Mouse (Mus musculus): ENCODE measurements around the gene Gm14151. TPM values are rescaled to one million over a fixed set of nuclear protein-coding genes. Genes with fewer than 3 reads are reported as not detected.
"Not testable (repeated sequence)": the region's sequence is repeated elsewhere in the genome, so short reads cannot be mapped to it uniquely, and the experiment has no call there.

Gene Gm14151
- not detected for total RNA-seq (2018; cell fraction: chromatin; rRNA removed)
- not detected for total RNA-seq (2018; cell fraction: cytosol; rRNA removed)
- not detected for total RNA-seq (2018; cell fraction: nucleus; rRNA removed)
- not detected in 3 replicates for polyA plus RNA-seq (2018)

GRCm38 (mm10) chr2:151092250-151092649 lies at the start of gene Gm14151:
Gene Gm14151 (minus strand): TSS chr2:151092350.
- no CpG with 5 or more reads among the region's 3 CpGs for WGBS (ENCODE audit: missing documents)
- H3K27ac ChIP-seq; H3K79me2 ChIP-seq (ENCODE audit: inconsistent target); H3K4me3 ChIP-seq (ENCODE audit: inconsistent target); H3K36me3 ChIP-seq (ENCODE audit: inconsistent target): not testable (repeated sequence)

GRCm38 (mm10) chr2:151097945-151098344 lies 5.8 kb upstream of the Gm14151 start, which contains the start of gene Gm14147:
Gene Gm14147 (plus strand): TSS chr2:151098245.
- no CpG with 5 or more reads among the region's 3 CpGs for WGBS (ENCODE audit: missing documents)
- H3K27ac ChIP-seq; H3K36me3 ChIP-seq (ENCODE audit: inconsistent target); H3K4me3 ChIP-seq (ENCODE audit: inconsistent target); H3K79me2 ChIP-seq (ENCODE audit: inconsistent target): not testable (repeated sequence)

- H3K27ac ChIP-seq, result no peak overlapping the region
- H3K4me3 ChIP-seq (ENCODE audit: inconsistent target), result no peak overlapping the region
- no peaks in the 10 kb centered on the region for H3K79me2 ChIP-seq (ENCODE audit: inconsistent target)
- H3K36me3 ChIP-seq (ENCODE audit: inconsistent target), result no peaks in the 10 kb centered on the region
- WGBS (ENCODE audit: missing documents), result 67% methylated on average over 1 of the region's 1 CpGs
Measured at GRCm38 (mm10) chr2:151056637-151057036, 35.5 kb downstream of the Gm14151 start.

GRCm38 (mm10) chr2:151040411-151040810 lies 51.7 kb downstream of the Gm14151 start:
- Histone ChIP-seq H3K27ac (no peak overlapping the region), H3K4me3 (ENCODE audit: inconsistent target) (no peak overlapping the region), H3K36me3 (ENCODE audit: inconsistent target) (no peaks in the 10 kb centered on the region), H3K79me2 (ENCODE audit: inconsistent target) (peaks cover 35% of the 10 kb centered on the region)
- 100% methylated on average over 1 of the region's 1 CpGs for WGBS (ENCODE audit: missing documents)

GRCm38 (mm10) chr2:151039726-151040125 lies 52.4 kb downstream of the Gm14151 start:
- 48% methylated on average over 8 of the region's 8 CpGs for WGBS (ENCODE audit: missing documents)
- Histone ChIP-seq H3K36me3 (ENCODE audit: inconsistent target) (no peaks in the 10 kb centered on the region), H3K4me3 (ENCODE audit: inconsistent target) (peak overlapping the region; percentile 65), H3K79me2 (ENCODE audit: inconsistent target) (peaks cover 41% of the 10 kb centered on the region), H3K27ac (0 out of 2 replicates have a peak overlapping the region, but pooled peaks have one; percentile 19)

- Histone ChIP-seq H3K4me3 (ENCODE audit: inconsistent target) (peak within 1 kb of the TSS; percentile 65), H3K27ac (peak within 1 kb of the TSS; percentile 25; the same call in 1 of the 2 replicates), H3K79me2 (ENCODE audit: inconsistent target) (peaks cover 46% of the 10 kb centered on the region), H3K36me3 (ENCODE audit: inconsistent target) (no peaks in the 10 kb centered on the region)
- WGBS (ENCODE audit: missing documents), result 2% methylated on average over 34 of the region's 34 CpGs
Measured at GRCm38 (mm10) chr2:151039232-151039695, 52.9 kb downstream of the Gm14151 start, which contains the start of the genes Ninl and Nanp. Gene Ninl (minus strand): TSS chr2:151039382. Gene Nanp (minus strand): TSS chr2:151039398.

- H3K36me3 ChIP-seq (ENCODE audit: inconsistent target), result no peaks in the 10 kb centered on the region
- WGBS (ENCODE audit: missing documents), result 3% methylated on average over 30 of the region's 30 CpGs
- peaks cover 50% of the 10 kb centered on the region for H3K79me2 ChIP-seq (ENCODE audit: inconsistent target)
- H3K4me3 ChIP-seq (ENCODE audit: inconsistent target), result peak overlapping the region; percentile 65
- H3K27ac ChIP-seq, result peak overlapping the region; percentile 25; the same call in 1 of the 2 replicates
Measured at GRCm38 (mm10) chr2:151038811-151039222, 53.3 kb downstream of the Gm14151 start.

GRCm38 (mm10) chr2:151037876-151038552 lies 54.1 kb downstream of the Gm14151 start:
- Histone ChIP-seq H3K27ac (no peak overlapping the region), H3K4me3 (ENCODE audit: inconsistent target) (peak overlapping the region; percentile 65), H3K36me3 (ENCODE audit: inconsistent target) (no peaks in the 10 kb centered on the region), H3K79me2 (ENCODE audit: inconsistent target) (peaks cover 59% of the 10 kb centered on the region)
- 49% methylated on average over 18 of the region's 18 CpGs for WGBS (ENCODE audit: missing documents)

- H3K36me3 ChIP-seq (ENCODE audit: inconsistent target), result no peaks in the 10 kb centered on the region
- WGBS (ENCODE audit: missing documents), result 78% methylated on average over 1 of the region's 1 CpGs
- H3K4me3 ChIP-seq (ENCODE audit: inconsistent target), result no peak overlapping the region
- no peak overlapping the region for H3K27ac ChIP-seq
- H3K79me2 ChIP-seq (ENCODE audit: inconsistent target), result peaks cover 66% of the 10 kb centered on the region
Measured at GRCm38 (mm10) chr2:151037292-151037691, 54.9 kb downstream of the Gm14151 start.

Other genes starting within 250 kb of the Gm14151 start
- 442 to 584 TPM (median 504 TPM) in 3 replicates for gene Abhd12, start 187.6 kb downstream of the Gm14151 start, polyA plus RNA-seq (2018)
- gene Gins1, start 186.9 kb downstream of the Gm14151 start, polyA plus RNA-seq (2018), result 3.2 to 23.6 TPM (median 7.0 TPM) in 3 replicates
- gene Ninl, start 53.0 kb downstream of the Gm14151 start, polyA plus RNA-seq (2018), result 0.66 to 1.2 TPM (median 0.89 TPM) in 3 replicates
- 11.5 to 13.8 TPM (median 13.1 TPM) in 3 replicates for gene Nanp, start 53.0 kb downstream of the Gm14151 start, polyA plus RNA-seq (2018)
- gene Gm14147, start 5.9 kb upstream of the Gm14151 start, polyA plus RNA-seq (2018), result not detected in 3 replicates